Mouse (Mus musculus): ENCODE results near the gene Mpg.

- TF ChIP-seq MAX (IDR thresholded peaks at IDR 0.05; ENCODE audit: low read length) (no peak), RCOR1 (conservative IDR thresholded peaks at IDR 0.05; ENCODE audit: low read depth, low read length) (no peak), CHD2 (IDR thresholded peaks at IDR 0.05; ENCODE audit: low read length) (no peak), HCFC1 (IDR thresholded peaks at IDR 0.05; ENCODE audit: low read depth, low read length) (no peak), CTCF (conservative IDR thresholded peaks at IDR 0.05 in 1 of 2, IDR thresholded peaks at IDR 0.05 in 1 of 2; ENCODE audit: low read depth in 2 of 2, low read length in 2 of 2) (no peak), MAFK (IDR thresholded peaks at IDR 0.05; ENCODE audit: insufficient replicate concordance, low read length) (no peak)
These were observed 41.7 kb downstream of the Mpg start for GRCm38 (mm10) chr11:32267964-32268363.

Measured in CH12.LX (cell line).